Mouse (Mus musculus): ENCODE measurements around the gene 2200002D01Rik. TPM values are rescaled to one million over a fixed set of nuclear protein-coding genes. Genes with fewer than 3 reads are reported as not detected.
"Not testable (repeated sequence)": the region's sequence is repeated elsewhere in the genome, so short reads cannot be mapped to it uniquely, and the experiment has no call there.

2200002D01Rik gene
- polyA plus RNA-seq, 1 experiment: 7.2 TPM

- no peak for TF ChIP-seq POLR2A (IDR thresholded peaks at IDR 0.05; ENCODE audit: low read depth, low read length)
- TF ChIP-seq CTCF (conservative IDR thresholded peaks at IDR 0.05; ENCODE audit: insufficient read depth, insufficient read length, low read depth, low read length): peak; percentile 79
- DNase-seq: peak; percentile 82
- H3K36me3 ChIP-seq (ENCODE audit: control insufficient read depth, insufficient read depth, low read length): no peaks in the 10 kb centered on the region
- H3K4me3 ChIP-seq (ENCODE audit: insufficient read depth, low read depth, low read length): peak overlapping the region; percentile 45
- peaks cover 19% of the 10 kb centered on the region; the same call in 1 of the 2 replicates for H3K4me1 ChIP-seq (ENCODE audit: control insufficient read depth, insufficient read depth, low read length)
- 33% methylated on average over 16 of the region's 16 CpGs for WGBS
- no peak overlapping the region for H3K27ac ChIP-seq (ENCODE audit: insufficient read depth, low read depth, low read length)
- H3K27me3 ChIP-seq (replicated peaks; ENCODE audit: control insufficient read depth, insufficient read depth, low read length): no peaks in the 10 kb centered on the region
Observed at GRCm38 (mm10) chr7:29247314-29247700, 959 bp downstream of the 2200002D01Rik start.

DNA sequence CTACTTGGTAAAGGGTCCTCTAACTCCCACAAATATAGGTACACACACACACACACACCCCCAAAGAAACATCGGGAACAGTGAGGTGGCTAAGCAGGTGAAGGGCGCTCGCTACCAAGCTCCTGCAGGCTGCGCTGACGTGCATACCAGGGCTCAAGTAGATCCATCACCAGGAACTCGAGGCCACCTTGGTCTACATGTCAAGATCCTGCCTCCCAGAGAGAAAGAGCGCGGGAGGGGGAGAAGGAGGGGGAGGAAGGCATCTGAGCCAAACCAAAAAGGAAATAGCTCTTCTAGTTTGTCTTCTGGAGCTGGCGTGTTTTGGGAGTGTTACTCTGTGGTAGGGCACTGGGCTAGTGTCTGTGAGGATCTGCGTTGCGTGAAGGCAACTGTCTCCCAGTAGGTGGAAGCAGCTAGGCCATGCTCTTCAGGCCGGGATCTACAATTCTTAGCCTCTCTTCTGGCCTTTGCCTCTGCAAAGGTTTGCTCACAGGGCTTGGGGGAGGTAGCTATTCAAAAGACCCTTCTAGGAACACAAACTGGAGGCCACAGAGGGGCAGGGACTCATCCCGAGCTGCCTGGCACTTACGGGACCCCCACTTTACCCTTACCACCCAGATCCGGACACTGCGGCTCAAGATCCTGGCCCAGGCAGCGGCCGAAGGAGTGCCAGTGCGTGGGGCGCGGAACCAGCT is 1.5 kb downstream of the 2200002D01Rik start:
- TF ChIP-seq CTCF (conservative IDR thresholded peaks at IDR 0.05; ENCODE audit: insufficient read depth, insufficient read length, low read depth, low read length) (no peak), POLR2A (IDR thresholded peaks at IDR 0.05; ENCODE audit: low read depth, low read length) (no peak)
- WGBS: 81% methylated on average over 21 of the region's 21 CpGs
- H3K4me3 ChIP-seq (ENCODE audit: insufficient read depth, low read depth, low read length): no peak overlapping the region
- H3K27me3 ChIP-seq (replicated peaks; ENCODE audit: control insufficient read depth, insufficient read depth, low read length): no peaks in the 10 kb centered on the region
- no peaks in the 10 kb centered on the region for H3K36me3 ChIP-seq (ENCODE audit: control insufficient read depth, insufficient read depth, low read length)
- DNase-seq: no peak
- no peak overlapping the region for H3K27ac ChIP-seq (ENCODE audit: insufficient read depth, low read depth, low read length)
- peaks cover 19% of the 10 kb centered on the region; the same call in 1 of the 2 replicates for H3K4me1 ChIP-seq (ENCODE audit: control insufficient read depth, insufficient read depth, low read length)

DNA sequence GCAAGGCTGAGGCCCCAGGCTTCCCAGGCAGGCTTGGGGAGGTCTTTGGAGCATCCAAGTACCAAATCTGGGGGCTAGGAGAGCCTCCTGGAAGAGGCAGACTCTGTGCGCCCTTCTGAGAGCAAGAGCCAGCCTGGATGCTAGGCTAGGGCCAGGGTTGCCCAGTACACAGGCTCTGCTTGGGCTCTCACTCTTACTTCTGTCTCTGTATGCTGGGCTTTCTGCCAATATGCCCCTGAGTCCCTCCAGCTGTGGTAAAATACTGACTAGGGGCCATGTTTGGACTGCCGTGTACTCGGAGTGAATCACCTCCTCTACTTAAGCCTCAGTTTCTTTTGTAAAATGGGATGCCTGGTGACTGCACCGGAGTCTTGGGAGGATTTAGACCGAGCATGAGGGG is 2.3 kb downstream of the 2200002D01Rik start:
- TF ChIP-seq CTCF (conservative IDR thresholded peaks at IDR 0.05; ENCODE audit: insufficient read depth, insufficient read length, low read depth, low read length) (no peak), POLR2A (IDR thresholded peaks at IDR 0.05; ENCODE audit: low read depth, low read length) (no peak)
- Histone ChIP-seq H3K27ac (ENCODE audit: insufficient read depth, low read depth, low read length) (no peak overlapping the region), H3K4me3 (ENCODE audit: insufficient read depth, low read depth, low read length) (no peak overlapping the region), H3K36me3 (ENCODE audit: control insufficient read depth, insufficient read depth, low read length) (no peaks in the 10 kb centered on the region), H3K27me3 (replicated peaks; ENCODE audit: control insufficient read depth, insufficient read depth, low read length) (no peaks in the 10 kb centered on the region), H3K4me1 (ENCODE audit: control insufficient read depth, insufficient read depth, low read length) (peaks cover 19% of the 10 kb centered on the region; the same call in 1 of the 2 replicates)
- 87% methylated on average over 5 of the region's 5 CpGs for WGBS
- no peak for DNase-seq

DNA sequence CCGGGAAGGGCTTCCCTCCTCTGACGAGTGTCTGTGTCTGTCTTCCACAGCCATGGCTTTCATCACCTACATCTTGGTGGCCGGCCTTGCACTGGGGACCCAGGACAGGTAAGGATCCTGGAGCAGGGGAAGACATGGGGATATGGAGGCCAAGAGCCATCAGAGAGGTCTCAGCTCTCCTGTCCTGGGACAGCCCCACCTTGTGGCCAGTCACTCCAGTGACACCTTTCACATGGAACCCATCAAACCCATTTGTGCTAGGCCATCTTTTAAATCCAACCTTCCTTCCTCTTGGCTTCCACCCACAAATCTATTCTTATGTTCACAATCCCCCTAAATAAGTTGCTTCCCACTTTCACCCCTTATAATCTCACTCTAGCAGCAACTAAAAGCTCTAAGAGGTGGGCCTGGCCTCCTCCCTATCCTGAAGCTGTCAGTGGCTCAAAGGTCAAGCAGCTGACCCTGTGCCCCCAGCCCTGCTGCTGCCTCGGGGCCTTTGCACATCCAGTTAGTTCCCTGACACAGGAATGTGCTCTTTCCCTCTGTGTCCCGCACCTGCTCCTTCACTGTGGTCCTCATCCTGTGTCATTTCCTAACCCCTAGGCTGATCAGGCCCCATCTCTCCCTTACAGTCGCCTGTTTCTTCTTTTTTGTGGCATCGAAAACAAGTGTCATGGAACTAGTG is 3.4 kb downstream of the 2200002D01Rik start:
- Histone ChIP-seq H3K27me3 (replicated peaks; ENCODE audit: control insufficient read depth, insufficient read depth, low read length) (no peaks in the 10 kb centered on the region), H3K27ac (ENCODE audit: insufficient read depth, low read depth, low read length) (no peak overlapping the region), H3K4me1 (ENCODE audit: control insufficient read depth, insufficient read depth, low read length) (peaks cover 19% of the 10 kb centered on the region; the same call in 1 of the 2 replicates), H3K36me3 (ENCODE audit: control insufficient read depth, insufficient read depth, low read length) (no peaks in the 10 kb centered on the region), H3K4me3 (ENCODE audit: insufficient read depth, low read depth, low read length) (no peak overlapping the region)
- no peak for TF ChIP-seq POLR2A (IDR thresholded peaks at IDR 0.05; ENCODE audit: low read depth, low read length)
- TF ChIP-seq CTCF (conservative IDR thresholded peaks at IDR 0.05; ENCODE audit: insufficient read depth, insufficient read length, low read depth, low read length): peak; percentile 76
- DNase-seq: peak; percentile 31
- 85% methylated on average over 7 of the region's 7 CpGs for WGBS

DNA sequence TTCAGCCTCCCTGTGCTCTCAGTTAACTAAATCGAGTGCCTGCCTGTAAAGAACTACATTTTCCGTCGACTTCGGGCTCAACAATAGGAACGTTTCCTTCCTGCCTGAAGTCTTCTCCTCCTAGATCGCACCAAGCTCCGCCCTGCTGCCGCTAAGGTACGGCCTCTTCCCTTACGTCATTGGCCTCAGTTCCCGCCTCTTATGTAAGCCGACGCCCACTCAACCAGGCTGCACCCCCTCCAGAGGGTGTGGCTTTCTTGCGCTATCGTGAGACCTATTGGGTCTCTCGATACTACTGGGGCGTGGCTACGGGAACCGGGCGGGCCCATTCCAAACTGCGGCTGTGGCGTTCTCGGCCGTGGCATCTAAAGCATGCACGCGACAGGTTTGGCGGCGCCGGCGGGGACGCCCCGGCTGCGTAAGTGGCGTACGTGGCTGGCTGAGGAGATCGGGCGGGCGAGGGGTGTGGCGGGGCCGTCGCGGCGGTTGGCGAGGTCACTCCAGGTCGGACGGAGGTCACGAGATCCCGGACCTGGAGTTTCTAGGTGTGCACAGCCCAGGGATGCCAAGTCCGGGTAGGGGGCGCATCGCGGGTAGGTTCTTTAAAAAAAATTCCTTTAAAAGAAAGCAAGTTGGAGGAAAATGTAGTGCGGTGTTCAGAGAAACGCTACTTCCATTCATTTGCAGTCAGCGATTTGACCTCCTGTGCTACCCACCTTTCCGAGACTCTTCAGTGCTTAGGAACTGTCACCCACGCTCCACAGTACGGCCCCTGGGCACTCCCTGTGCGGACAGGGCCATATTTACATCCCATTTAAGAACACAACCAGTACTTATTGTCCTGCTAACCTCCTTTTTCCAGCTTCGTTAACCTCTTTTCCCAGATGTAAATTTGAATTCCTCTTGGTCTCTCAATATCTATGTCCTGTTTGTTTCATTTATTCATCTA is 10.0 kb downstream of the 2200002D01Rik start, which contains the start of gene Yif1b:
Yif1b (plus strand) TSS at position 311 of the 949 bp plus-strand sequence.
- peak within 1 kb of the TSS; percentile 77 for H3K27ac ChIP-seq (ENCODE audit: insufficient read depth, low read depth, low read length)
- TF ChIP-seq POLR2A (IDR thresholded peaks at IDR 0.05; ENCODE audit: low read depth, low read length): peak; percentile 45
- TF ChIP-seq CTCF (conservative IDR thresholded peaks at IDR 0.05; ENCODE audit: insufficient read depth, insufficient read length, low read depth, low read length): no peak
- DNase-seq: peak; percentile 99
- peak within 1 kb of the TSS; percentile 77 for H3K4me3 ChIP-seq (ENCODE audit: insufficient read depth, low read depth, low read length)
- H3K4me1 ChIP-seq (ENCODE audit: control insufficient read depth, insufficient read depth, low read length): peaks cover 9% of the 10 kb centered on the region
- H3K36me3 ChIP-seq (ENCODE audit: control insufficient read depth, insufficient read depth, low read length): no peaks in the 10 kb centered on the region
- under 1% methylated on average over 60 of the region's 60 CpGs for WGBS
- no peaks in the 10 kb centered on the region for H3K27me3 ChIP-seq (replicated peaks; ENCODE audit: control insufficient read depth, insufficient read depth, low read length)

GRCm38 (mm10) chr7:29237596-29237995 is 10.7 kb downstream of the 2200002D01Rik start:
- Histone ChIP-seq H3K27ac (ENCODE audit: insufficient read depth, low read depth, low read length) (peak overlapping the region; percentile 77), H3K4me3 (ENCODE audit: insufficient read depth, low read depth, low read length) (peak overlapping the region; percentile 39)
- not testable (repeated sequence) for H3K4me1 ChIP-seq (ENCODE audit: control insufficient read depth, insufficient read depth, low read length); DNase-seq; H3K36me3 ChIP-seq (ENCODE audit: control insufficient read depth, insufficient read depth, low read length); H3K27me3 ChIP-seq (replicated peaks; ENCODE audit: control insufficient read depth, insufficient read depth, low read length)
- WGBS: 26% methylated on average over 6 of the region's 6 CpGs
